Mouse (Mus musculus): ENCODE measurements at regions not wholly inside any gene's neighbourhood (a gene's known extent, or its start where the extent isn't known, plus 50 kb on each side); places are given as distances from the start of the nearest gene placed in this dataset.

DNA sequence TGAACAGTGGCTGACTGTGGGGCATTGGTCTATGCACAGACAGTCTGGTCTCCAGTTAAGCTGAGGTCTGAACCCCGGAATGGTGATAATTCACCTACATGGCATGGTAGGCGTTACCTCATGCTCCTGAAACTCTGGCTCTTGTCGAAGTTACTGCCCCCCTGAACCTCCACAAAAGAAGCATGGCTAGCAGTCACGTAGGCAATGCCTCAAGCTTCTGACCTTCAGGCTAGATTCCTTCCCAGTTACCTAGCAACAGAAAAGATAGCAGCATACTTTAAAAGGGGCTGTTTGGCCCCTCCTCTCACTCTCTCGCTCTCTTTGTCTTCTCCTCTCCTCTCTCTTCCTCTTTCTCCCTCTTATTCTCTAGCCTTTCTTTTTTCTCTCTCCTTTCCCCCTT, 125.8 kb upstream of the Rnaseh2b start:
- peaks cover 23% of the 10 kb centered on the region for H3K4me1 ChIP-seq
- H3K9me3 ChIP-seq, result no peaks in the 10 kb centered on the region
- H3K9ac ChIP-seq, result no peak overlapping the region
- H3K4me2 ChIP-seq (replicated peaks), result no peak overlapping the region
- H3K27me3 ChIP-seq, result 0 out of 2 replicates have a peak, but pooled peaks cover 4% of the 10 kb centered on the region
- 70% methylated on average over 5 of the region's 5 CpGs for WGBS
- no peaks in the 10 kb centered on the region for H3K36me3 ChIP-seq
- no peak overlapping the region for H3K27ac ChIP-seq
- no peak for ATAC-seq (ENCODE audit: low FRiP score, low read depth)
- H3K4me3 ChIP-seq, result no peak overlapping the region

GRCm38 (mm10) chr14:62167090-62167489, 125.3 kb upstream of the Rnaseh2b start:
- H3K27ac ChIP-seq, result no peak overlapping the region
- no peak overlapping the region for H3K4me3 ChIP-seq
- no peaks in the 10 kb centered on the region for H3K9me3 ChIP-seq
- WGBS, result 84% methylated on average over 6 of the region's 6 CpGs
- no peak overlapping the region for H3K4me2 ChIP-seq (replicated peaks)
- peaks cover 27% of the 10 kb centered on the region for H3K4me1 ChIP-seq
- no peak for ATAC-seq (ENCODE audit: low FRiP score, low read depth)
- 0 out of 2 replicates have a peak, but pooled peaks cover 4% of the 10 kb centered on the region for H3K27me3 ChIP-seq
- no peaks in the 10 kb centered on the region for H3K36me3 ChIP-seq
- no peak overlapping the region for H3K9ac ChIP-seq

DNA sequence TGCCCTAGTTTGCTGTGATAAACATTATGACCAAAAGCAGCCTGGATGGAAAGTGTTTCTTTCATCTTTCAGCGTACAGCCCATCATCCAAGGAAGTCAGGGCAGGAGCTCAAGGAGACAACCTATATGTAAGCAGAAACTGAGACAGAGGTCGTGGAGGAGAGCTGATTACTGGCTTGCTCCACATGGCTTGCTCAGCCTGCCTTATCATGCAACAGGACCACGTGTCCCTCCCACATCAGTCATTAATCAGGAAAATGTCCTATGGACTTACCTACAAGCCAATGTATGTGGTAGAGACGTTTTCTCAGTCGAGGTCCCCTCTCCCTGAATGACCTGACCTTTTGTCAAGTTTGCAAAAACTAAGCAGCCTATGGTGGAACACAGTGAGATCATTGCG, 123.7 kb upstream of the Rnaseh2b start:
- Histone ChIP-seq H3K27me3 (0 out of 2 replicates have a peak, but pooled peaks cover 4% of the 10 kb centered on the region), H3K4me2 (replicated peaks) (no peak overlapping the region), H3K4me1 (peaks cover 33% of the 10 kb centered on the region), H3K4me3 (no peak overlapping the region), H3K27ac (no peak overlapping the region), H3K36me3 (no peaks in the 10 kb centered on the region), H3K9ac (no peak overlapping the region), H3K9me3 (no peaks in the 10 kb centered on the region)
- WGBS, result 63% methylated on average over 6 of the region's 6 CpGs
- ATAC-seq (ENCODE audit: low FRiP score, low read depth), result no peak

- Histone ChIP-seq H3K4me1 (peaks cover 47% of the 10 kb centered on the region), H3K9ac (no peak overlapping the region), H3K4me3 (no peak overlapping the region), H3K27ac (peak overlapping the region; percentile 23; the same call in 1 of the 2 replicates), H3K4me2 (replicated peaks) (no peak overlapping the region), H3K36me3 (no peaks in the 10 kb centered on the region), H3K9me3 (no peaks in the 10 kb centered on the region), H3K27me3 (no peaks in the 10 kb centered on the region)
- WGBS, result 64% methylated on average over 5 of the region's 5 CpGs
- no peak for ATAC-seq (ENCODE audit: low FRiP score, low read depth)
These were observed 122.0 kb upstream of the Rnaseh2b start for GRCm38 (mm10) chr14:62170385-62170784.

GRCm38 (mm10) chr14:62171256-62172047, 120.9 kb upstream of the Rnaseh2b start:
- ATAC-seq (ENCODE audit: low FRiP score, low read depth), result peak; percentile 68
- Histone ChIP-seq H3K9me3 (no peaks in the 10 kb centered on the region), H3K27ac (peak overlapping the region; percentile 63; the same call in 1 of the 2 replicates), H3K4me3 (no peak overlapping the region), H3K9ac (no peak overlapping the region), H3K27me3 (no peaks in the 10 kb centered on the region), H3K4me1 (peaks cover 53% of the 10 kb centered on the region), H3K4me2 (replicated peaks) (peak overlapping the region; percentile 34; the same call in 1 of the 2 replicates), H3K36me3 (no peaks in the 10 kb centered on the region)
- 51% methylated on average over 15 of the region's 15 CpGs for WGBS

DNA sequence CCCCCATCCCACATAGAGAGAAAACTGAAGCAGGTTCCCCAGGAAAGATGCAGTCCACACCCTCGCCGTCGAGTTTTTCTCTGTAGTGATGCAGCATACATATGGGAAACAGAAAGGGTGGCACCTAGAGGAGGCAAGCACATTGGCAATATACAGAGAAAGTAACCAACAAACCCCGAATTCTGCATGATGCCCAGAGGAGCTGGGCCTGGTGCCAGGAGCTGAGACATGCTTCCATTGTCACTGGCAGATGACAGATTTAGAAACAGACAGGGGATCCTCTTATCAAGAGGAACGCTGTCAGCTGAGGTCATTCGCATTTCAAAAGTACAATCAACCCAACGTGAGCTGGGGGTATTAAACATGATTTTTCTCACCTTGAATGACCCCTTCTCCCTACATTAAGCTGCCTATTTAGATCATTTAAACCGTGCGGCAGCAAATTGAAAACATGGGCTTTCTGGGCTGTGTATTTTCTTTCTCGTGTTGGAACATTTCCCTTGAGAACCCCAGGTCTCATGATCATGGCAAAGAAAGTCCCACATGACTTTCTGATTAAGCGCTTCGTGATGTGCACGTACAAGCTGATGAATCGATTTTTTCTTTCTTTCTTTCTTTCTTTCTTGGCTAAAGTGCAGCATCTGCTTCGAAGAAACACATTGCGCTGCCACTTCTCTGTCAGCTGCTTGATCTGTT, 118.4 kb upstream of the Rnaseh2b start:
- Histone ChIP-seq H3K4me3 (no peak overlapping the region), H3K9me3 (no peaks in the 10 kb centered on the region), H3K9ac (no peak overlapping the region), H3K27me3 (no peaks in the 10 kb centered on the region), H3K4me2 (replicated peaks) (no peak overlapping the region), H3K4me1 (peaks cover 54% of the 10 kb centered on the region), H3K27ac (no peak overlapping the region), H3K36me3 (no peaks in the 10 kb centered on the region)
- no peak for ATAC-seq (ENCODE audit: low FRiP score, low read depth)
- 60% methylated on average over 16 of the region's 16 CpGs for WGBS

- WGBS, result 36% methylated on average over 12 of the region's 12 CpGs
- H3K27ac ChIP-seq, result peak overlapping the region; percentile 63
These were observed 116.9 kb upstream of the Rnaseh2b start for GRCm38 (mm10) chr14:62175384-62176048.

DNA sequence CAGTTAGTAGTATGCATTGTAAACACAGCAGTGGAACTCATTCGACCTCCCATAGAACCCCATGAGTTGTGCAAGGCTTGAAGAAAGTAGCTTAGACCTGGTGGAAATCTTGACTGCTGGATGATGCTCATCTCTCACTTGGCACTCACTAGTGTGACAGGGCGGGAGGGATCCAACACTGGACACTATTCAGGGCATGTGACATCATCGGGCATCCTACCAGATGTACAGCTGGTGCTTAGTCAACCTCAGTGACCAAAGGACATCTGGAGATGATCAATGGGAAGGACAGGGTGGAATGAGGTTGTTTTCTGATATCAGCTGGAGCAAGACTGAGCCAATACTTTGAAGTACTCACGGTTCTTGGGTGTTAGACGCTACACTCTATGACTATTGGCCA, 114.9 kb upstream of the Rnaseh2b start:
- Histone ChIP-seq H3K27ac (no peak overlapping the region), H3K27me3 (no peaks in the 10 kb centered on the region), H3K9me3 (no peaks in the 10 kb centered on the region), H3K4me2 (replicated peaks) (no peak overlapping the region), H3K9ac (no peak overlapping the region), H3K4me3 (no peak overlapping the region), H3K36me3 (no peaks in the 10 kb centered on the region), H3K4me1 (peaks cover 35% of the 10 kb centered on the region)
- WGBS, result 74% methylated on average over 5 of the region's 5 CpGs
- no peak for ATAC-seq (ENCODE audit: low FRiP score, low read depth)

More at GRCm38 (mm10) chr14:62175384-62176048, 116.9 kb upstream of the Rnaseh2b start:
- no peak overlapping the region for H3K4me2 ChIP-seq (replicated peaks)
- no peaks in the 10 kb centered on the region for H3K36me3 ChIP-seq
- H3K4me1 ChIP-seq, result peaks cover 51% of the 10 kb centered on the region
- no peaks in the 10 kb centered on the region for H3K9me3 ChIP-seq
- no peaks in the 10 kb centered on the region for H3K27me3 ChIP-seq
- H3K9ac ChIP-seq, result no peak overlapping the region
- no peak overlapping the region for H3K4me3 ChIP-seq
- ATAC-seq (ENCODE audit: low FRiP score, low read depth), result peak; percentile 55; the same call in 1 of the 2 replicates

- no peak overlapping the region for H3K27ac ChIP-seq
- H3K9ac ChIP-seq, result no peak overlapping the region
- 0 out of 2 replicates have a peak overlapping the region, but pooled peaks have one; percentile 1 for H3K4me2 ChIP-seq (replicated peaks)
- peak; percentile 46; the same call in 1 of the 2 replicates for ATAC-seq (ENCODE audit: low FRiP score, low read depth)
- H3K36me3 ChIP-seq, result no peaks in the 10 kb centered on the region
- WGBS, result 19% methylated on average over 11 of the region's 11 CpGs
- H3K4me1 ChIP-seq, result peaks cover 23% of the 10 kb centered on the region
- no peak overlapping the region for H3K4me3 ChIP-seq
- no peaks in the 10 kb centered on the region for H3K9me3 ChIP-seq
- no peaks in the 10 kb centered on the region for H3K27me3 ChIP-seq
These were observed 105.0 kb upstream of the Rnaseh2b start for GRCm38 (mm10) chr14:62187360-62187759.

DNA sequence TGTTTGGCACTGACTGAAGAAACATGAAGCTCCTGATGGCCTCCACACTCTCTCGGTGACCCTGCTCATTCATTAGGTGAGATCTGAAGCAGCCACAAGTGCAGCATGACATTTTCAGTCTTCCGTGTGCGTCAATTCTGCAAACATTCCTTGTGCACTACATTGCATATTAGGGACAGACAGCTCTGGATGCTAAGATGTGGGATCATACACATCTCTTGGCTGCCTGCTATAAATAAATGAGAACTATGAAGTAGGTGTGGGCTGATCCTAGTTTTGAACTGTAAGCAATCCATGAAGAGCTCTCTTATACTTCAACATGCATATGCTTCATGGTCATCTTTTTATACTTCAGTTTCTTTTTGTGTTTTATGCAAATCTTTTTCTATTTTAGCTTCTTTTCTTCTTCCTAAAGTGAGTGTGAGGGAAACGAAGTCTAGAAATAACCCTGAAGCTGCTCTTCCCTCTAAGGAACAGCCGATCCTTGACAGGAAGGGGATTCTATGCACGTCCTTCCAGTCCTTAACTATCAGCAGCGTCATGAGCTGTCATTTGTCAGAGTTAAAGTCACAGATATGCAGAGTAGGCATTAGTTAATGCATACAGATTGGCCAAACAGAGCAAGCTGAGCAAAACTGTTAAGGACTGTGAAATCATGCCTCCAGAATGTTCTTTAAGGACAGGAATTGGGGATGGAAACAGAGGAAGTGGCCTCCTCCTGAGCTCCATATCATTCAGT, 104.1 kb upstream of the Rnaseh2b start:
- WGBS, result 63% methylated on average over 7 of the region's 7 CpGs
- Histone ChIP-seq H3K9me3 (no peaks in the 10 kb centered on the region), H3K4me1 (peaks cover 33% of the 10 kb centered on the region), H3K27ac (no peak overlapping the region), H3K4me2 (replicated peaks) (no peak overlapping the region), H3K4me3 (no peak overlapping the region), H3K27me3 (no peaks in the 10 kb centered on the region), H3K36me3 (no peaks in the 10 kb centered on the region), H3K9ac (no peak overlapping the region)
- ATAC-seq (ENCODE audit: low FRiP score, low read depth), result no peak

DNA sequence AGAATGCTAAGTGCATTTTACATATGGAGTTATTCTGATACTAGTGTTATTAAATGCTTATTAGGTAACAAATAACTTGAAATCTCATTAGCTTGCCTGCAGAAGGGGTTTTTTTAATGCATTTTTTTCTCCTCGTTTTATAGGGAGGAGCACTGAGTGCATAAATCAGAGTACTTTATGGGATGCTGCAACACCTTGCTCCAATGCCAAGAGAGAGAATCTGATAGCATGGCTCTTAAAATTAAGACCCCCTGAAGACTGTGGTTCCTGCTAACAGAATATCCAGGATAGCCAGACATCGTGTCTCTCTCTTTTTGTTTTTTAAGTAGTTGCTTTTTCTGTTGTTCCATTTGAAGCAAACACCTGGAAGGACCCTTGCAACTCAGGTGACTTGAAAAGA, 100.8 kb upstream of the Rnaseh2b start:
- Histone ChIP-seq H3K27me3 (no peaks in the 10 kb centered on the region), H3K27ac (0 out of 2 replicates have a peak overlapping the region, but pooled peaks have one; percentile 3), H3K4me3 (no peak overlapping the region), H3K4me1 (peaks cover 39% of the 10 kb centered on the region), H3K9ac (no peak overlapping the region), H3K4me2 (replicated peaks) (no peak overlapping the region), H3K36me3 (no peaks in the 10 kb centered on the region), H3K9me3 (no peaks in the 10 kb centered on the region)
- ATAC-seq (ENCODE audit: low FRiP score, low read depth), result peak; percentile 57; the same call in 1 of the 2 replicates
- WGBS, result 33% methylated on average over 2 of the region's 2 CpGs
